Mouse (Mus musculus) pancreas, adult 10 weeks (tissue): ENCODE data around the gene Kidins220. TPM values are rescaled to one million over a fixed set of nuclear protein-coding genes. Genes with fewer than 3 reads are reported as not detected.

Source experiments
- polyA plus RNA-seq: library from polyadenylated mRNA; stranded (reverse); fragments of 350-450 nt; fragmentation: Illumina TruSeq; extraction: RNeasy Lipid Tissue Mini Kit (QIAGEN cat#74804); gene quantifications from one replicate; pipeline ENCODE4 v1.2.3, GENCODE M21; 2015; ENCODE audit warnings: low read depth, low replicate concordance; ENCODE audit not compliant: insufficient read depth

The Kidins220 gene
- 16.5 TPM for polyA plus RNA-seq

DNA sequence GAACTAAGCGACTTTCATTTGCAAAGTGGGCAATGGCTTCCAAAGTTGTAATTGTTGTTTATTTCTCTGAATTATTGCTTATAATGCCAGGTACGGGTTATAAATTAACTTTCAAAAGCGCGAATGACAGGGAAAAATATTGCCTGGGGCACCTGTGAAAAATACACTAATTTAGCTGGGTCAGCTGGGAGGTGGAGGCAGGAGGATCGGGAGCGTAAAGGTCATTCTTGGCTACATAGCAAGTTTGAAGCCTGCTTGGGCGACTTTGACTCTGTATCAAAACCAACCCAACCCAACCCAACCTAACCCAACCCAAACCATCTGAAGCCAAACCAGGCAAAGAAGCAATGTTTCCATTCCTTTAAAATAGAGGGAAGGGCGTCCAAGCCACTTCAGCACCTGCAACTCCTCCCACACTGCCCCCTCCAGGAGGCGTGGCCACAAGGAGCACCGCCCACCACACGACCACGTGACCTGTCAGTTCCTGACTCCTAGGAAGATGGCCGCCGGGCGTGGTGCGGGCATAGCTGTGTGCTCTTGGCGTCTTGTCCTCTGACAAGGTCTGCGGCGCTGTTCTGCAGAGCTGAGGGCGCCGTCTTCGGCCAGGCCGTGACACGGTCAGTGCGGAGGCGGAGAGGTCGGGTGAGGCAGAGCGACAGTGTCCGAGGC, at the start of gene Kidins220:
Kidins220 (plus strand) TSS at position 480 of the 669 bp plus-strand sequence.

GRCm38 (mm10) chr12:25097052-25097209, 122.2 kb downstream of the Kidins220 start, which contains the start of gene Id2:
TSS of gene Id2 (minus strand) at chr12:25097140.

Other genes with a start within 250 kb of the Kidins220 start
- gene Mboat2, start 144.0 kb upstream of the Kidins220 start, polyA plus RNA-seq: 1.2 TPM
- gene Id2, start 122.2 kb downstream of the Kidins220 start, polyA plus RNA-seq: 9.1 TPM